Mouse (Mus musculus) G1E (cell line): ENCODE results near the gene Gpr25.

Source experiments
- CTCF ChIP-seq: IDR thresholded peaks from 2 replicates; pipeline ENCODE4 v1.5.1; 2012; ENCODE audit warnings: low read depth, low read length, inconsistent platforms, mixed read lengths
- POLR2AphosphoS5 ChIP-seq: IDR thresholded peaks from 2 replicates; pipeline ENCODE4 v1.6.1; 2012; ENCODE audit warnings: low read depth, low read length, inconsistent platforms; ENCODE audit not compliant: insufficient replicate concordance
- TAL1 ChIP-seq: conservative IDR thresholded peaks from 2 replicates; pipeline ENCODE4 v1.6.1; 2012; ENCODE audit warnings: low read depth, low read length, inconsistent platforms, mixed read lengths

DNA sequence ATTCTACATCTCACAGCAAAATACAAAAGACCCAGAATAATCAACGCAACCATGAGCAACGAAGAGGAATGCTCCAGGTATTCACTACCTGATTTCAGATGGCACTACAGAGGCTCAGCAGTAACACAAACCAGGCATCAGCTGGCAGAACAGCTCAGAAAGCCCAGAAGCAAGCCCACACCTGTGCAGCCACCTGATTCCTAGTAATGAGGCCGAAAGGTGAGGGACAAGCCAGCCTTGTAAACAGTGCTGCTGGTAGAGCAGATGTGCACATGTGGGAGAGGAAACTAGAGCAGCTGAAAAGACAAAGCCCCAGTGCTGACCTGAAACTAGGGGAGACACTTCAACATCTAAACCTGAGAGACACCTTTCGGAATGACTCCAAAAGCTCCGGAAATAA lies 48.5 kb upstream of the Gpr25 start:
- TF ChIP-seq CTCF = no peak
- no peak for TF ChIP-seq POLR2AphosphoS5
- no peak for TF ChIP-seq TAL1
